Mouse (Mus musculus): ENCODE measurements around the gene Apopt1.

DNA sequence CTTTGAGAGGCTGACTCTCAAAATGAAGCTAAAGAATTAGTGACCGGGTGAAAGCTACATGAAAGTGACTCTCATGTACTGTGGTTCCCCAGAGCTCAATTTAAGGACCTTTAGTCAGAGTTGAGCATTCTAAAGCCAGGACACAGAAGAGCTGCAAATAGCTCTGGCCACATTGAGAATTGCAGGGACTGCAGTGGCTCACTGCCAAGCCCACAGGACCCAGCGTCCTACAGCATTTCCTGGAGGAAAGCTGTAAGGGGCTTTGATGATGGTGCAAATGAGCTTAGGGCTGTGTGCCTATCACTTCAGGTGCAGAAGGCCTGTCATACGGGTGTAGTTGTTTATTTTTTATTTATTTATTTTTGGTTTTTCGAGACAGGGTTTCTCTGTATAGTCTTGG lies 4.9 kb upstream of the Apopt1 start:
- TF ChIP-seq CTCF (IDR thresholded peaks at IDR 0.05; ENCODE audit: low read depth, low read length), result no peak
- TF ChIP-seq POLR2A (IDR thresholded peaks at IDR 0.05; ENCODE audit: extremely low read depth, insufficient read depth, low read length), result no peak

Measured in liver, adult 2 months (tissue).